Mouse (Mus musculus) thymus, adult 2 months (tissue): ENCODE measurements around the gene Casz1. TPM values are rescaled to one million over a fixed set of nuclear protein-coding genes. Genes with fewer than 3 reads are reported as not detected.

ENCODE experiments used
- DNase-seq: peaks from one replicate; pipeline ENCODE4 v3.0.0; 2021
- H3K27ac ChIP-seq: fragments of 200-500 bp; 2 replicates; pipeline ENCODE4 v1.5.1; 2012; ENCODE audit warnings: low read length, control low read depth; ENCODE audit not compliant: control insufficient read depth, insufficient read depth
- H3K27me3 ChIP-seq: fragments of 200-500 bp; 2 replicates; pipeline ENCODE4 v1.6.1; 2012; ENCODE audit warnings: mild to moderate bottlenecking, low read length, moderate library complexity, mixed read lengths; ENCODE audit not compliant: control insufficient read depth, insufficient read depth
- H3K36me3 ChIP-seq: fragments of 200-500 bp; 2 replicates; pipeline ENCODE4 v1.6.1; 2012; ENCODE audit warnings: mild to moderate bottlenecking, low read length, moderate library complexity; ENCODE audit not compliant: control insufficient read depth, insufficient read depth
- H3K4me1 ChIP-seq: fragments of 200-500 bp; replicated peaks from 2 replicates; pipeline ENCODE4 v1.6.1; 2012; ENCODE audit warnings: low read length; ENCODE audit not compliant: control insufficient read depth, insufficient read depth
- H3K4me3 ChIP-seq: fragments of 200-500 bp; 2 replicates; pipeline ENCODE4 v1.5.1; 2012; ENCODE audit warnings: mild to moderate bottlenecking, low read length, control low read depth, moderate library complexity; ENCODE audit not compliant: control insufficient read depth, insufficient read depth
- CTCF ChIP-seq: fragments of 200-500 bp; IDR thresholded peaks from 2 replicates; pipeline ENCODE4 v1.5.1; 2012; ENCODE audit warnings: mild to moderate bottlenecking, control low read depth, low read length, moderate library complexity, borderline replicate concordance; ENCODE audit not compliant: control insufficient read depth, poor library complexity, insufficient read depth; ENCODE audit errors: extremely low read depth
- POLR2A ChIP-seq: fragments of 200-500 bp; IDR thresholded peaks from 2 replicates; pipeline ENCODE4 v1.6.1; 2012; ENCODE audit warnings: mild to moderate bottlenecking, low read length, control low read depth, moderate library complexity; ENCODE audit not compliant: control insufficient read depth, poor library complexity, insufficient read depth; ENCODE audit errors: extremely low read depth
- WGBS: fragments of 180-500 bp; shearing (Covaris S2); methylation state at CpG from one replicate; pipeline ENCODE4 v1.1.7; 2018; 5-methylcytosine and 5-hydroxymethylcytosine counted together
- polyA plus RNA-seq: library from polyadenylated mRNA; depleted of rRNA; stranded (reverse); fragments of >200 nt; gene quantifications from 2 replicates; pipeline ENCODE4 v1.2.3, GENCODE M21; 2012

The Casz1 gene
- polyA plus RNA-seq, 1 experiment, result 5.8 TPM

DNA sequence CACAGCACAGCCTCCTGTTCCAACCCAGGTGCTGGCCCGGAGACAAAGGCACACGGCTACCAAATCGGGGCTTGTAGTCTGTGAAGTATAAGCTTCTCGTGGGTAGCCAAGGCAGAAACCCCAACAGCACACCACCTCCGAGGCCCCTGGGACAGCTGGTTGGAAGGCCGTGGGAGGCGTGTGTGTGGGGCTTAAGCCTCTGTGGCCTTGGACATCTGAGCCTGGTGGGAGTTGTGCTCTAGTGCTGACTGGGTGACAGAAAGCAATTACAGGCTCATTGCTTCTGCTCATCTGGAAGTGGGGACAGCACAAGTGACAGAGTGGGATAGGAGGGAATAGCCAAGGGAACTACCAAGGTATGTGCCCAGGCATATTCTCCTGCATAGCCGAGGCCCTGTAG, 119.7 kb downstream of the Casz1 start:
- DNase-seq, result no peak
- no peaks in the 10 kb centered on the region for H3K4me1 ChIP-seq
- no peaks in the 10 kb centered on the region for H3K27me3 ChIP-seq
- H3K36me3 ChIP-seq, result no peaks in the 10 kb centered on the region
- no peak overlapping the region for H3K4me3 ChIP-seq
- 64% methylated on average over 8 of the region's 8 CpGs for whole genome bisulfite sequencing
- TF ChIP-seq CTCF (no peak), POLR2A (no peak)
- H3K27ac ChIP-seq, result no peak overlapping the region

- DNase-seq, result no peak
- TF ChIP-seq POLR2A (no peak), CTCF (no peak)
- no peaks in the 10 kb centered on the region for H3K4me1 ChIP-seq
- WGBS, result 96% methylated on average over 18 of the region's 18 CpGs
- H3K27me3 ChIP-seq, result no peaks in the 10 kb centered on the region
- H3K4me3 ChIP-seq, result no peak overlapping the region
- no peaks in the 10 kb centered on the region for H3K36me3 ChIP-seq
- H3K27ac ChIP-seq, result no peak overlapping the region
These were observed 121.5 kb downstream of the Casz1 start for GRCm38 (mm10) chr4:148925589-148926359.

DNA sequence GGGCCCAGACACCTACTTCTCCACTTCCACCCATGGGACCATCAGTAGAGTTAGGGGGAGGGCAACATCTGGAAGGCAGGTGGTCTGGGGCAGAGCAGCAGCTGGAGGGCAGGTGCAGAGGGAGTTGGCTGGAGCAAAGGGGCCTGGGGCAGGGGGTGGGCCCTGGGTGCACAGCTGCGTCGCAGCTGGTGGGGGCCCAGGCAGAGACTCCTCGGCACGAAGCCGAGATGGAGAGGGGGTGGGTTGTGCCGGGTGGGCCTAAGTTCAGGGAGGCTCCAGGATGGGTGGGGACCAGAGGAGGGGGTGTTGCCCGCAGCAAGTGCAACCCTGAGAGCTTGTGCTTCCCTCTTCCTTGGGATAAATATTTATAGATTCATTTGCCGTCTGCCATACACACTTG, 122.2 kb downstream of the Casz1 start:
- Histone ChIP-seq H3K4me1 (no peaks in the 10 kb centered on the region), H3K27ac (no peak overlapping the region), H3K4me3 (no peak overlapping the region), H3K27me3 (no peaks in the 10 kb centered on the region), H3K36me3 (no peaks in the 10 kb centered on the region)
- 93% methylated on average over 8 of the region's 8 CpGs for WGBS
- TF ChIP-seq POLR2A (no peak), CTCF (no peak)
- no peak for DNase-seq

DNA sequence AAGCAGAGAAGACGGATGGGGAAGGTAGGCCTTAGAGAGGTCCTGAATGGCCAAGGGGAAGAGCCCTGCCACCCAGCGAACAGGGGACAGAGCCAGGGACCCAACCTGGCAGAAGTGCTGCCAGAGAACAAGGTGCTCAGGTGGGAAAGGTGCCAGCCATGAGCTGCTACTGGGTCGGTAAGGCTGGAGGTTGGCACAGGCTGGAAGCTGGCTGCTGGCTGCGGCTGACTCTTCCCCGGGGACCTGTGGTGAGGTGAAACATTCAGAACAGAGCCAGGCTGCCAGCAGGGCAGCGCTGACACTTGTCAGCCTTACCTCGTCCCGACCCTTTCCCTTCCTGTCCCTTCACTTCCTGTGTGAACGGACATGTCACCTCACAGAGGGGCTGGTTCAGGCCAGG, 124.1 kb downstream of the Casz1 start:
- DNase-seq, result no peak
- H3K4me1 ChIP-seq, result no peaks in the 10 kb centered on the region
- H3K36me3 ChIP-seq, result no peaks in the 10 kb centered on the region
- no peak overlapping the region for H3K4me3 ChIP-seq
- no peak overlapping the region for H3K27ac ChIP-seq
- WGBS, result 49% methylated on average over 9 of the region's 9 CpGs
- H3K27me3 ChIP-seq, result no peaks in the 10 kb centered on the region
- TF ChIP-seq CTCF (no peak), POLR2A (no peak)

GRCm38 (mm10) chr4:148928876-148929275, 124.6 kb downstream of the Casz1 start:
- H3K4me1 ChIP-seq, result no peaks in the 10 kb centered on the region
- 93% methylated on average over 16 of the region's 16 CpGs for WGBS
- no peaks in the 10 kb centered on the region for H3K27me3 ChIP-seq
- DNase-seq, result no peak
- TF ChIP-seq POLR2A (no peak), CTCF (no peak)
- no peaks in the 10 kb centered on the region for H3K36me3 ChIP-seq
- no peak overlapping the region for H3K27ac ChIP-seq
- H3K4me3 ChIP-seq, result no peak overlapping the region

- no peak overlapping the region for H3K27ac ChIP-seq
- H3K4me3 ChIP-seq, result no peak overlapping the region
These were observed 126.5 kb downstream of the Casz1 start for GRCm38 (mm10) chr4:148930721-148931229.

More at GRCm38 (mm10) chr4:148930721-148931229, 126.5 kb downstream of the Casz1 start:
- Histone ChIP-seq H3K27me3 (no peaks in the 10 kb centered on the region), H3K4me1 (no peaks in the 10 kb centered on the region), H3K36me3 (no peaks in the 10 kb centered on the region)
- no peak for TF ChIP-seq CTCF
- TF ChIP-seq POLR2A, result no peak
- DNase-seq, result no peak
- 93% methylated on average over 9 of the region's 9 CpGs for WGBS
